Mouse (Mus musculus) skeletal muscle tissue, postnatal 0 days (tissue): ENCODE measurements around the gene Mgat5. TPM values are rescaled to one million over a fixed set of nuclear protein-coding genes. Genes with fewer than 3 reads are reported as not detected.

Experiments used
- polyA plus RNA-seq: library from polyadenylated mRNA; unstranded; fragments of >200 nt; fragmentation: Nextera tagmentation; extraction: Ambion mirVana; gene quantifications from 2 replicates; pipeline ENCODE4 v1.2.1, GENCODE M21; 2015

Gene Mgat5
- 0.60 and 0.63 TPM in 2 replicates for polyA plus RNA-seq

DNA sequence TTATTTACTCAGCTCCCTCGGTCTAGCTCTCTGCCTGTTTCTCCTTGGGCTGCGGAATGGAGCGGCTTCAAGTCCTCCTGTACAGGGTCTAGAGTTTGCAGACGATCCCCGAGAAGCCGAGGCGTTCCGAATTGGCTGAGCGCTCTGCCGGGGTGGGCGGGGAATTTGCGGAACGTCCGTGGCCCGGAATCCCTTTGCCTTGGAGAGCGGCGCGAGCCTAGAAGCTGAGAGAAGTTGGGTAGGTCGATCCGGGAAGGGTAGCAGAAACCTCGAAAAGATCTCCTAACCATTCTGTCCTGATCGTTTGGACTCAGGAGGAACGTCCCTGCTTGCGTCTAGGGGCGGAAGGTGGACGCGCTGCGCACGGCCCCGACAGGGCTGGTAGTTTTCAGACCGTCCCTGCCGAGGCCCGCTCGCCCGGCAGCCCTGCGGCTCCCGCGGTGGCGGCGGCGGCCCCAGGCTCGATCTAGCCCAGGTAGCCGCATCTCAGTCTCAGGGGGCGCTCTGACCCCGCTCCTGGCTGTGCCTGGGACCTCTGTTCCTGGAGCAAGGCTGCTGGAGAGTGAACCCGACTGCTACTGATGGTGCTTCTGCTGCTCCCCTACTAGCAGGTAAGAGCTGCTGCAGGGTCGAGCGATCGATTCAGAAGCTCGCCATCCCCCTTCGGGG is at the start of gene Mgat5:
TSS of gene Mgat5 (plus strand) at position 199 of the 669 bp plus-strand sequence.

